21 mouse cellular contexts compared by ENCODE assay signal in the genomic region with DNA sequence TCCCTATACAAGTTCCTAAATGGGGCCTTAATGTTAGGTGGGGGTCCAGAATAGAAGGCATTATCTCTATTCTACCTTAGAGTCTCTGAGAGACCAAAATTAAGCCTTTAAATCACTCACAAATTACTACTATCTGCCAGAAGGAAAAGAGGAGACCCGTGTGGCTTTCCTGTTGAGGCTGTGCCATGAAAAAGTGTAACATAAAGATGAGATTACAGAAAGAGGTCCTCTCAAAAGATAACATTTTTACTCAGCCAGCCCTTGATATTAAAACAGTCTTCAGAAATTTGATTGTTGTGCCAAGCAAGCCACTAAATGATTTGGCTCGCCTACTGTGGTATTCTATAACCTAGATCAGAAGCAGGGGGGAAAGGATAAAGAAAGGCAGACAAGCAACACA. TPM values are rescaled to one million over a fixed set of nuclear protein-coding genes. Genes with fewer than 3 reads are reported as not detected.
DNase-seq lines count a peak whose midpoint lies in the region; ATAC-seq and TF ChIP-seq lines count a peak whose summit lies in the region.
"Had no signal": no experiment of that assay in that cellular context is flagged by ENCODE, and none has a peak within 500 bp of the region (broad histone marks: within the 10 kb centered on the region; RNA-seq: fewer than 3 reads in every experiment).

No protein-coding gene starts in this region.

- ATAC-seq in lung, postnatal 0 days, result no peak
- ATAC-seq in megakaryocyte progenitor cell, adult 5-6 weeks (replicated peaks; ENCODE audit: poor library complexity), result 0 out of 2 replicates have a peak, but pooled peaks have one; percentile 26
- ATAC-seq: forebrain, embryonic 13.5 days; forebrain, embryonic 15.5 days; forebrain, postnatal 0 days had no signal

- H3K4me1 ChIP-seq in lung, postnatal 0 days (ENCODE audit: insufficient read depth, low read depth, low read length), result 0 out of 2 replicates have a peak, but pooled peaks cover 2% of the 10 kb centered on the region
- H3K4me1 ChIP-seq: embryonic facial prominence, embryonic 12.5 days; forebrain, embryonic 13.5 days; forebrain, embryonic 15.5 days had no signal

- no peak overlapping the region for H3K4me3 ChIP-seq in lung, postnatal 0 days (ENCODE audit: low read depth, low read length)
- H3K4me3 ChIP-seq: embryonic facial prominence, embryonic 10.5 days; embryonic facial prominence, embryonic 12.5 days; forebrain, embryonic 13.5 days; forebrain, embryonic 15.5 days had no signal

- WGBS in lung, postnatal 0 days, result 77% methylated on average over 2 of the region's 2 CpGs

- no peak overlapping the region for H3K4me2 ChIP-seq in lung, postnatal 0 days (replicated peaks; ENCODE audit: low read depth, low read length)
- H3K4me2 ChIP-seq: embryonic facial prominence, embryonic 12.5 days; forebrain, embryonic 13.5 days; forebrain, embryonic 15.5 days had no signal

- DNase-seq in heart, adult 11 months, result peak; percentile 42
- DNase-seq in heart, postnatal 14 days, result no peak
- no peak for DNase-seq in lung, postnatal 0 days (ENCODE audit: low spot score)
- no peak for DNase-seq in lung, postnatal 25 days (ENCODE audit: low spot score)
- no peak for DNase-seq in frontal cortex, postnatal 25 days (ENCODE audit: low spot score in 2 of 2)
- no peak for DNase-seq in embryo, embryonic 11 days
- DNase-seq: adrenal gland, adult 8-10 months; adrenal gland, postnatal 14 days; adrenal gland, postnatal 36 days; cerebellum, adult 11-12 months; cerebellum, adult 2 months; cerebellum, adult 9-10 months; cerebellum, postnatal 14 days; cerebellum, postnatal 36 days; forebrain, postnatal 0 days had no signal

- TF ChIP-seq EP300 in lung, postnatal 0 days (IDR thresholded peaks at IDR 0.05), result no peak

- no peak overlapping the region for H3K9ac ChIP-seq in lung, postnatal 0 days (replicated peaks; ENCODE audit: low read depth)
- H3K9ac ChIP-seq: embryonic facial prominence, embryonic 12.5 days; forebrain, embryonic 13.5 days; forebrain, embryonic 15.5 days; forebrain, postnatal 0 days had no signal

- no peak for TF ChIP-seq CTCF in lung, postnatal 0 days (IDR thresholded peaks at IDR 0.05)

- no peaks in the 10 kb centered on the region for H3K27me3 ChIP-seq in lung, postnatal 0 days (replicated peaks; ENCODE audit: insufficient read depth, low read length)
- H3K27me3 ChIP-seq: embryonic facial prominence, embryonic 12.5 days; forebrain, embryonic 13.5 days; forebrain, embryonic 15.5 days; Patski had no signal

- no peaks in the 10 kb centered on the region for H3K36me3 ChIP-seq in lung, postnatal 0 days (ENCODE audit: insufficient read depth, low read length)
- H3K36me3 ChIP-seq: embryonic facial prominence, embryonic 12.5 days; forebrain, embryonic 15.5 days had no signal

- H3K9me3 ChIP-seq in lung, postnatal 0 days (ENCODE audit: low read length), result no peaks in the 10 kb centered on the region
- H3K9me3 ChIP-seq: embryonic facial prominence, embryonic 10.5 days; embryonic facial prominence, embryonic 12.5 days; forebrain, embryonic 13.5 days; forebrain, embryonic 15.5 days had no signal

- intact Hi-C loops in heart, postnatal 14 days (cut with DNase I), result no loop called here

- 0 out of 2 replicates have a peak overlapping the region, but pooled peaks have one; percentile 14 for H3K27ac ChIP-seq in lung, postnatal 0 days (ENCODE audit: low read length)
- H3K27ac ChIP-seq: embryonic facial prominence, embryonic 10.5 days; embryonic facial prominence, embryonic 12.5 days; forebrain, embryonic 13.5 days; forebrain, embryonic 15.5 days had no signal

RNA-seq across cellular contexts. Expression of a gene that starts 32.9 kb away (rescaled TPM):
- 10 to 100 TPM; 29.0 to 32.6 TPM for total RNA-seq in heart, postnatal 14 days (2021)
- 51.5 and 54.0 TPM in 2 replicates for polyA plus RNA-seq in lung, postnatal 0 days (2015; fragmentation: Nextera tagmentation; extraction: Ambion mirVana)
- 82.2 and 84.2 TPM in 2 replicates for total RNA-seq in megakaryocyte progenitor cell, adult 5-6 weeks (2015)
- 90.0 and 111 TPM in 2 replicates for total RNA-seq in megakaryocyte progenitor cell, adult 5-6 weeks (2017)
